Mouse (Mus musculus): Measurements from ENCODE around the gene Plcb2. TPM values are rescaled to one million over a fixed set of nuclear protein-coding genes. Genes with fewer than 3 reads are reported as not detected.

Gene Plcb2
- polyA plus RNA-seq, 1 experiment from 2014 or later, result 1.0 TPM

GRCm38 (mm10) chr2:118749341-118749884 is 21.2 kb upstream of the Plcb2 start:
- no peaks in the 10 kb centered on the region; the same call in 1 of the 2 replicates for H3K36me3 ChIP-seq
- ATAC-seq (ENCODE audit: low FRiP score), result no peak
- H3K4me2 ChIP-seq, result peak overlapping the region; percentile 26
- WGBS, result 21% methylated on average over 10 of the region's 10 CpGs
- peaks cover 56% of the 10 kb centered on the region for H3K4me1 ChIP-seq
- H3K27ac ChIP-seq (replicated peaks), result peak overlapping the region; percentile 30; the same call in 1 of the 2 replicates
- no peak overlapping the region for H3K4me3 ChIP-seq (replicated peaks)
- 0 out of 2 replicates have a peak, but pooled peaks cover 5% of the 10 kb centered on the region for H3K27me3 ChIP-seq (replicated peaks)
- peak overlapping the region; percentile 15; the same call in 1 of the 2 replicates for H3K9ac ChIP-seq (replicated peaks)
- H3K9me3 ChIP-seq (replicated peaks), result no peaks in the 10 kb centered on the region

DNA sequence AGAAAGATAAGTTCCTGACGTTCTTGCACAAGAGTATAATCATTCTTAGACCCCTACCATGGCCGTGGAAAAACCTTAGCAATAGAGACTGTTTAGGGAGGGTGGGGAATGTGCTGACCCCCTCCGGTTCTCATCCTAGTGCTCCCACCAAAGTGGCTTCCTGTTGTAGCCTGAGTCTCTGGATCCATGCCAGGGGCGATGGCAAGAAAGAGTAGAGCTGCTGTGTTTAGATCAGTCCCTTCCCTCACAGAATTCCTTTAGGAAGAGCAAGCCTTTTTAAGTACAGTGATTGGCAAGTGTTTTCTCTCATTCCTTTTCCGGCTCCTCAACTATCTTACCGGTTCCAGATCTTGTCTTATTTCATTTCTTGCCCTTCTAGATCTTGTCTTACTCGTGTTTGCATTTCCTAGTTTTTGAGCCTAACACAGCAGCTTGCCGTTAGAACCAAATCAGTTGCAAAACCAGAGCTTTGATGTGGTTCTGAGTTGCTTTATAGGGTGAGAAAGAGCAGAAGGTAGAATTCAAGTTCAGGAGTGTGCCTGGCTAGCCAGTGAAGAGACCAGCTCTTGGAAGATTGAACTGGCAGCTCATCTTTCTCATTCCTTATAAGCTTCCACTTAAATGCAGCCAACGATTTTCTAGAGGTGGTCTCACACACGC is 19.2 kb upstream of the Plcb2 start:
- H3K4me1 ChIP-seq, result peaks cover 65% of the 10 kb centered on the region
- 34% methylated on average over 10 of the region's 10 CpGs for WGBS
- peak overlapping the region; percentile 71 for H3K9ac ChIP-seq (replicated peaks)
- H3K9me3 ChIP-seq (replicated peaks), result no peaks in the 10 kb centered on the region
- H3K27ac ChIP-seq (replicated peaks), result no peak overlapping the region; the same call in 1 of the 2 replicates
- no peaks in the 10 kb centered on the region; the same call in 1 of the 2 replicates for H3K36me3 ChIP-seq
- H3K4me3 ChIP-seq (replicated peaks), result peak overlapping the region; percentile 62
- peaks cover 12% of the 10 kb centered on the region; the same call in 1 of the 2 replicates for H3K27me3 ChIP-seq (replicated peaks)
- no peak for ATAC-seq (ENCODE audit: low FRiP score)
- peak overlapping the region; percentile 89 for H3K4me2 ChIP-seq

GRCm38 (mm10) chr2:118745915-118746901 is 18.0 kb upstream of the Plcb2 start:
- peak overlapping the region; percentile 64 for H3K27ac ChIP-seq (replicated peaks)
- H3K9me3 ChIP-seq (replicated peaks), result no peaks in the 10 kb centered on the region
- H3K36me3 ChIP-seq, result no peaks in the 10 kb centered on the region; the same call in 1 of the 2 replicates
- peaks cover 14% of the 10 kb centered on the region; the same call in 1 of the 2 replicates for H3K27me3 ChIP-seq (replicated peaks)
- ATAC-seq (ENCODE audit: low FRiP score), result peak; percentile 70
- H3K9ac ChIP-seq (replicated peaks), result peak overlapping the region; percentile 71
- H3K4me1 ChIP-seq, result peaks cover 64% of the 10 kb centered on the region
- H3K4me3 ChIP-seq (replicated peaks), result peak overlapping the region; percentile 62
- peak overlapping the region; percentile 89 for H3K4me2 ChIP-seq
- WGBS, result under 1% methylated on average over 89 of the region's 113 CpGs

DNA sequence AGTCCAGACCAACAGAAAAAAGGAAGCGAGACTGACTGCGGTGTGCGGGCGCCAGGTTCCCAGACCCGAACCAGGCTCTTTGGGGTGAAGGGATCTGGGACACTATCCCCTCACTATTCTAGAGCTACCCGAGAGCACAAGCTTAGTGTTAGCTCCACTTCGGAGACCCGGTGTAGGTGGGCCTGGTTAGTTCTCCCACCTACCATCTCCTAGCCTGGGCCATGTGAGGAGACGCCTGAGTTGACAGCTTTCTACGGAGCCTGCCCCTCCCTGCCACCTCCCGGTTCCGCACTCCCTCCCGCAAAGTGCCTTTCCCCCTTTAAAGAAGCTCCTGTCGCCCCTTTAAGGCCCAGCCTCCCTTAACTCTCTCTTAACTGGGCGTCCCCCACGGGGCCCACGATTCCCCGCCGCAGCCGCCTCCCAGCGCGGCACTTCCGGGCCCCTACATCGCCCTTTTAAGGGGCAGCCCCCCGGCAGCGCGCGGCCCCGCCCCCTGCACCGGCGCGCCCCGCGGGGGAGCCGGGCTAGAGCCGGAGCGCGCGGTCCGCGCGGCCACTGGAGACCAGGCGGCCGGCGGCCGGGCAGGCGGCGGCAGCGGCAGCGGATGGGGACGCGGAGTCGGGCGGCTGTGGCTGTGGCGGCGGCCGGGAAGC is 17.1 kb upstream of the Plcb2 start, which contains the start of gene Inafm2:
Inafm2 (plus strand) TSS at position 527 of the 653 bp plus-strand sequence.
- peaks cover 60% of the 10 kb centered on the region for H3K4me1 ChIP-seq
- H3K4me3 ChIP-seq (replicated peaks), result peak within 1 kb of the TSS; percentile 62
- no peaks in the 10 kb centered on the region; the same call in 1 of the 2 replicates for H3K36me3 ChIP-seq
- ATAC-seq (ENCODE audit: low FRiP score), result peak; percentile 91
- peak within 1 kb of the TSS; percentile 64 for H3K27ac ChIP-seq (replicated peaks)
- peaks cover 14% of the 10 kb centered on the region; the same call in 1 of the 2 replicates for H3K27me3 ChIP-seq (replicated peaks)
- peak within 1 kb of the TSS; percentile 89 for H3K4me2 ChIP-seq
- peak within 1 kb of the TSS; percentile 71 for H3K9ac ChIP-seq (replicated peaks)
- no peaks in the 10 kb centered on the region for H3K9me3 ChIP-seq (replicated peaks)
- under 1% methylated on average over 40 of the region's 57 CpGs for WGBS

- H3K36me3 ChIP-seq, result no peaks in the 10 kb centered on the region
- H3K9ac ChIP-seq (replicated peaks), result no peak overlapping the region
- peaks cover 53% of the 10 kb centered on the region for H3K4me1 ChIP-seq
- no peak for ATAC-seq (ENCODE audit: low FRiP score)
- 6% methylated on average over 7 of the region's 7 CpGs for WGBS
- H3K27ac ChIP-seq (replicated peaks), result no peak overlapping the region
- H3K27me3 ChIP-seq (replicated peaks), result peaks cover 14% of the 10 kb centered on the region; the same call in 1 of the 2 replicates
- H3K4me3 ChIP-seq (replicated peaks), result peak overlapping the region; percentile 62
- H3K4me2 ChIP-seq, result peak overlapping the region; percentile 89
- no peaks in the 10 kb centered on the region for H3K9me3 ChIP-seq (replicated peaks)
These were observed 16.4 kb upstream of the Plcb2 start for GRCm38 (mm10) chr2:118744621-118745020.

DNA sequence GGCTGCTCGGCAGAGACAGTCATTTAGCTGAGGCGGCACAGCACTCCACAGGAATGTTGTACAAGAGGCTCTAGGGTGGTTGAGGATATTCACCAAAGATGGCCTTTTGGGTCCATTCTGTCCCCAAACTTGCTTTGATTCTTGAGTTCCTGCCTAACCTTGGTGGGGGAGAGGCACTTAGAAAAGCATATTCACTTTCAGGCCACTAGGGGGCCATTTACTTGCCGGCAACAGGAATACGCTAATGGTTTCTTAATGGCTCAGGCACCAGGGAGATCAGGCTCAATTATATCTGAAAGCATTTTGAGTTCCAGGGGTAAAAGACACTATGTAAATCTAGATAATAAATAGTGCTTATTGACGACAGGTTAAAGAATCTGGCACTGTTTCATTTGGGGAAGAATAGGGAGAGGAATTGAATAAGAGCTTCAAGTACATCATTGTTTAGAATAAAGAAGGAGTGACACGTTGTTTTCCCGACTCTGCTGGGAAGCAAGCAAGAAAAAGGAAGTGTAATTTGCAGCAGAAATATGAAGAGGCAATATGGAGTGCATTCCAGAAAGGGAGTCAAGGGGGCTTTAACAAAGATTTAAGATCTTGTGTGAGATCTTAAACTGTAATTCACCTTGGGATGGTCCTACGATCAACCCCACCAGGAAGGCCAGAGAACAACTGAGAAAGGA is 15.2 kb upstream of the Plcb2 start:
- peaks cover 40% of the 10 kb centered on the region for H3K4me1 ChIP-seq
- no peak overlapping the region for H3K4me3 ChIP-seq (replicated peaks)
- H3K9me3 ChIP-seq (replicated peaks), result no peaks in the 10 kb centered on the region
- H3K27me3 ChIP-seq (replicated peaks), result peaks cover 14% of the 10 kb centered on the region; the same call in 1 of the 2 replicates
- no peak overlapping the region for H3K9ac ChIP-seq (replicated peaks)
- H3K36me3 ChIP-seq, result no peaks in the 10 kb centered on the region
- ATAC-seq (ENCODE audit: low FRiP score), result no peak
- WGBS, result 17% methylated on average over 8 of the region's 8 CpGs
- no peak overlapping the region for H3K4me2 ChIP-seq
- no peak overlapping the region for H3K27ac ChIP-seq (replicated peaks)

DNA sequence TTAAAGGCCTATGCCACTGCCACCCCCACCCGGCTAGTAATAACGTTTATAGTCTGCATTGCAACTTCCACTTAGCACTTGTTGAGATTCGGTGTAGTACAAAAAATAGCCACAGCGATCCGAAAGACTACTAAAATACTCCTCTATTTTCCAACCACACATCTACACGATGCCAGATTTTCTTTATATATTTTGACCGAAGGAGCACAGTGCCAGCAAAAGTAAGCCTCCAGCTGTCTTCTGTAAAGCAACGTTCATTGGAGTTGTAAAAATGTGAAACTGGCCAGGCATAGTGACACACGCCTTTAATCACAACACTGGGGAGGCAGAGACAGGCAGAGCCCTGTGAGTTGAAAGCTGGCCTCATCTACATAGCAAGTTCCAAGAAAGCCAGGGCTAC is 12.9 kb upstream of the Plcb2 start:
- H3K4me2 ChIP-seq, result no peak overlapping the region
- 69% methylated on average over 9 of the region's 9 CpGs for WGBS
- H3K36me3 ChIP-seq, result no peaks in the 10 kb centered on the region
- H3K4me1 ChIP-seq, result peaks cover 22% of the 10 kb centered on the region
- no peak for ATAC-seq (ENCODE audit: low FRiP score)
- H3K4me3 ChIP-seq (replicated peaks), result no peak overlapping the region
- no peak overlapping the region for H3K9ac ChIP-seq (replicated peaks)
- no peak overlapping the region for H3K27ac ChIP-seq (replicated peaks)
- peaks cover 14% of the 10 kb centered on the region; the same call in 1 of the 2 replicates for H3K27me3 ChIP-seq (replicated peaks)
- no peaks in the 10 kb centered on the region for H3K9me3 ChIP-seq (replicated peaks)

- peaks cover 21% of the 10 kb centered on the region for H3K4me1 ChIP-seq
- H3K27me3 ChIP-seq (replicated peaks), result peaks cover 14% of the 10 kb centered on the region; the same call in 1 of the 2 replicates
- no peak overlapping the region for H3K4me3 ChIP-seq (replicated peaks)
- H3K4me2 ChIP-seq, result no peak overlapping the region
- no peak overlapping the region for H3K9ac ChIP-seq (replicated peaks)
- no peak for ATAC-seq (ENCODE audit: low FRiP score)
- no peak overlapping the region for H3K27ac ChIP-seq (replicated peaks)
- 74% methylated on average over 3 of the region's 3 CpGs for WGBS
- H3K9me3 ChIP-seq (replicated peaks), result no peaks in the 10 kb centered on the region
- no peaks in the 10 kb centered on the region for H3K36me3 ChIP-seq
These were observed 12.1 kb upstream of the Plcb2 start for GRCm38 (mm10) chr2:118740341-118740740.

GRCm38 (mm10) chr2:118733341-118733740 is 5.1 kb upstream of the Plcb2 start:
- Histone ChIP-seq H3K27me3 (replicated peaks) (0 out of 2 replicates have a peak, but pooled peaks cover 20% of the 10 kb centered on the region), H3K9ac (replicated peaks) (no peak overlapping the region), H3K36me3 (no peaks in the 10 kb centered on the region), H3K4me1 (peaks cover 8% of the 10 kb centered on the region; the same call in 1 of the 2 replicates), H3K9me3 (replicated peaks) (no peaks in the 10 kb centered on the region), H3K4me3 (replicated peaks) (no peak overlapping the region), H3K4me2 (no peak overlapping the region), H3K27ac (replicated peaks) (no peak overlapping the region)
- WGBS, result 68% methylated on average over 5 of the region's 5 CpGs
- no peak for ATAC-seq (ENCODE audit: low FRiP score)

GRCm38 (mm10) chr2:118731981-118732380 is 3.7 kb upstream of the Plcb2 start:
- no peak for ATAC-seq (ENCODE audit: low FRiP score)
- peaks cover 25% of the 10 kb centered on the region; the same call in 1 of the 2 replicates for H3K27me3 ChIP-seq (replicated peaks)
- no peaks in the 10 kb centered on the region for H3K9me3 ChIP-seq (replicated peaks)
- WGBS, result 87% methylated on average over 5 of the region's 5 CpGs
- H3K27ac ChIP-seq (replicated peaks), result no peak overlapping the region
- no peaks in the 10 kb centered on the region for H3K36me3 ChIP-seq
- no peak overlapping the region for H3K4me3 ChIP-seq (replicated peaks)
- H3K4me2 ChIP-seq, result no peak overlapping the region
- H3K9ac ChIP-seq (replicated peaks), result no peak overlapping the region
- peaks cover 10% of the 10 kb centered on the region; the same call in 1 of the 2 replicates for H3K4me1 ChIP-seq
